Mouse (Mus musculus) lung, adult 2 months (tissue): ENCODE measurements around the gene Agl.

ENCODE experiments used
- CTCF ChIP-seq: fragments of 200-500 bp; IDR thresholded peaks from 2 replicates; pipeline ENCODE4 v1.5.1; 2011; ENCODE audit warnings: mild to moderate bottlenecking, low read length, control low read depth; ENCODE audit not compliant: insufficient read depth
- POLR2A ChIP-seq: fragments of 200-500 bp; IDR thresholded peaks from 2 replicates; pipeline ENCODE4 v1.6.1; 2011; ENCODE audit warnings: low read depth, mild to moderate bottlenecking, control low read depth, low read length, borderline replicate concordance; ENCODE audit errors: extremely low read depth

DNA sequence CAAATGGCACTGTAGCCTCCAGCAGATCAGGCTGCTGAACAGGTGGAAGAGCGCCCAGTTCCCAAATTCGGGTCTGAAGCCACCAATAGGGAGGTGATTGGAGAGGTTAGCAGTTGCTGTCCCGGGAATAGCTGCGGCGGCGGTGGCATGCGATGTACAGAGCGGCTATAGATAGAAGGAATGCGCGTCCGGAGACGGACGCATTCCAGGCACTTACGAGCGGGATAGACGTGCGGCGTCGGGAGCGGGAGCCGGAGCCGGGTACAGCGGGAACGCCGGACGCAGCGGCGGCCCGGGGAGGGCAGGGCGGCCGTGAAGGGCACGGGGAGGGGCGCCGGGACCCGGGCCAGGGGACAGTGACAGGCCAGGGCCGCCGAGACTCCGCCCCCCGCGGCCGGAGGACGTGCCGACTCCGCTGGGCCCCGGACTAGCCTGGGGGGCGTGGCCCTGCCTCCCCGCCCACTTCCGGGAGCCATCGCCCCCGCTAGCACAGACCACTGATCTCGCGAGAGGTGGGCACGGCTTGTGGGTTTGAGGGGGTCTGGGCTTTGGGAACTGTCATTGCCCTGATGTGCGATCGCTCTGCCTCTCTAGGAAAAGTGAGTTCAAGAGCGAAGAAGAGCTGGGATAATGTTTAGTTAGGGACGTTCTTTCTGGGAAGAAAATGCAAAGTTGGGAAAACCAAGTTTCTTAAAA lies at the start of gene Agl:
- TF ChIP-seq CTCF (no peak), POLR2A (peak; percentile 77; the same call in 1 of the 2 replicates)
